33 mouse cellular contexts compared by ENCODE assay signal in the genomic region with DNA sequence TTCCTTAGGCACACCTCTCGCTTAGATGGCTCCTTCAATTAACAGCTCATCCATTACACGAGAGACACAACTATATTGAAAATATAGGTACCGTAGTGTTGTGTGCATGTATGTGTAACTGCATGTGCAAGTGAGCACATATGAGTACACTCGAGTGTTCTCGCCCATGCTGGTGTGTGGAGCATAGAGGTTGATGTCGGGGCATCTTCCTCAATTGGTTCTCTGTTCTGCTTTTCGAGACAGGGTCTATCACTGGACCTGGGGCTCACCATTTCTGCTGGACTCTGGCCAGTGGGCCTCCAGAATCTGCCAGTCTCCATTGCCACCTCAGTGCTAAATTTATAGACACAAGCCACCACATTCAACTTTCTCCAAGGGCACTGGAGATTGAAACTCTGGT. TPM values are rescaled to one million over a fixed set of nuclear protein-coding genes. Genes with fewer than 3 reads are reported as not detected.
"Had no signal": no experiment of that assay in that cellular context is flagged by ENCODE, and none has a peak within 500 bp of the region (broad histone marks: within the 10 kb centered on the region; RNA-seq: fewer than 3 reads in every experiment).

No protein-coding gene starts in this region.

- DNase-seq: heart, postnatal 10 days; heart, postnatal 14 days; heart, postnatal 36 days; heart, postnatal 4 days; kidney, adult 11 months; kidney, adult 18-20 months; kidney, adult 2 months; kidney, adult 8-10 months; kidney, adult 9 months; kidney, postnatal 10 days; kidney, postnatal 14 days; kidney, postnatal 25 days; kidney, postnatal 36 days; kidney, postnatal 4 days; layer of hippocampus, adult 9-11 months; layer of hippocampus, postnatal 36 days had no signal

- ATAC-seq: hindbrain, embryonic 16.5 days; hindbrain, postnatal 0 days; inflammation-experienced regulatory T-cells, adult 6 months; intestine, embryonic 15.5 days; intestine, embryonic 16.5 days; intestine, postnatal 0 days had no signal

RNA-seq across cellular contexts. Expression of a gene that starts 28.9 kb away (rescaled TPM):
- total RNA-seq: heart, postnatal 10 days; heart, postnatal 14 days; heart, postnatal 25 days; heart, postnatal 36 days; heart, postnatal 4 days; hematopoietic stem cell, adult 5-6 weeks; hindbrain, postnatal 0 days; layer of hippocampus, adult 18-20 months; layer of hippocampus, adult 2 months; layer of hippocampus, adult 8-10 months; layer of hippocampus, postnatal 10 days; layer of hippocampus, postnatal 14 days; layer of hippocampus, postnatal 25 days; layer of hippocampus, postnatal 36 days; left cerebral cortex, adult 18-20 months; left cerebral cortex, adult 2 months; left cerebral cortex, adult 8-10 months had no signal

RNA-seq across cellular contexts. Expression of a gene that starts 54.4 kb away (rescaled TPM):
- total RNA-seq: heart, postnatal 10 days; heart, postnatal 14 days; heart, postnatal 25 days; heart, postnatal 36 days; heart, postnatal 4 days; hematopoietic stem cell, adult 5-6 weeks; hindbrain, postnatal 0 days; layer of hippocampus, adult 2 months had no signal
